Mouse (Mus musculus): ENCODE measurements around the gene Gpx8. TPM values are rescaled to one million over a fixed set of nuclear protein-coding genes. Genes with fewer than 3 reads are reported as not detected.
A peak's percentile ranks its signal among the peaks of the same experiment; 100 is the strongest.

The Gpx8 gene
- total RNA-seq, 1 experiment, result 35.5 TPM

- Histone ChIP-seq H3K9me3 (ENCODE audit: control insufficient read depth, insufficient read depth, low read depth, low read length) (no peaks in the 10 kb centered on the region), H3K36me3 (ENCODE audit: control insufficient read depth, insufficient read depth, low read length, poor library complexity, severe bottlenecking) (no peaks in the 10 kb centered on the region), H3K4me1 (ENCODE audit: control insufficient read depth in 2 of 2, insufficient read depth in 2 of 2, low read length in 2 of 2, poor library complexity in 1 of 2) (peaks cover 0 to 8% of the 10 kb centered on the region in 2 experiments; a peak in 2 of 4 replicates), H3K4me3 (ENCODE audit: insufficient read depth in 1 of 2, low read depth in 1 of 2, low read length in 2 of 2, poor library complexity in 1 of 2, severe bottlenecking in 1 of 2) (peak overlapping the region; percentile 60 to 63; a peak in 3 of 4 replicates), H3K27ac (ENCODE audit: insufficient read depth, low read depth, low read length, poor library complexity, severe bottlenecking) (no peak overlapping the region), H3K9ac (ENCODE audit: insufficient read depth, low read depth, low read length, poor library complexity, severe bottlenecking) (no peak overlapping the region)
- no peak for DNase-seq (ENCODE audit: low read depth, low spot score)
- in situ Hi-C loops (cut with MboI; ENCODE audit: low sequenced_read_pairs in 2 of 2, unreplicated experiment in 2 of 2), result no loop called here
- no peak for TF ChIP-seq HCFC1 (IDR thresholded peaks at IDR 0.05; ENCODE audit: borderline replicate concordance, insufficient read depth, low read length)
- no peak for TF ChIP-seq MAFK (IDR thresholded peaks at IDR 0.05; ENCODE audit: insufficient read depth, low read depth, low read length)
- no peak for TF ChIP-seq ZNF384 (IDR thresholded peaks at IDR 0.05; ENCODE audit: low read depth, low read length)
- TF ChIP-seq ZC3H11A (IDR thresholded peaks at IDR 0.05; ENCODE audit: borderline replicate concordance, low read depth, low read length), result no peak
- no peak for TF ChIP-seq CHD2 (IDR thresholded peaks at IDR 0.05; ENCODE audit: low read depth, low read length)
Observed at GRCm38 (mm10) chr13:113034271-113034886, 11.8 kb downstream of the Gpx8 start.

GRCm38 (mm10) chr13:113032831-113033230 is 13.4 kb downstream of the Gpx8 start:
- H3K4me3 ChIP-seq (ENCODE audit: insufficient read depth in 1 of 2, low read depth in 1 of 2, low read length in 2 of 2, poor library complexity in 1 of 2, severe bottlenecking in 1 of 2), result no peak overlapping the region
- H3K4me1 ChIP-seq (ENCODE audit: control insufficient read depth in 2 of 2, insufficient read depth in 2 of 2, low read length in 2 of 2, poor library complexity in 1 of 2), result peaks cover 0 to 8% of the 10 kb centered on the region in 2 experiments; a peak in 2 of 4 replicates
- TF ChIP-seq ZC3H11A (IDR thresholded peaks at IDR 0.05; ENCODE audit: borderline replicate concordance, low read depth, low read length), result no peak
- TF ChIP-seq HCFC1 (IDR thresholded peaks at IDR 0.05; ENCODE audit: borderline replicate concordance, insufficient read depth, low read length), result no peak
- TF ChIP-seq ZNF384 (IDR thresholded peaks at IDR 0.05; ENCODE audit: low read depth, low read length), result no peak
- no peak for TF ChIP-seq MAFK (IDR thresholded peaks at IDR 0.05; ENCODE audit: insufficient read depth, low read depth, low read length)
- no peak for TF ChIP-seq CHD2 (IDR thresholded peaks at IDR 0.05; ENCODE audit: low read depth, low read length)
- no peak overlapping the region for H3K9ac ChIP-seq (ENCODE audit: insufficient read depth, low read depth, low read length, poor library complexity, severe bottlenecking)
- H3K9me3 ChIP-seq (ENCODE audit: control insufficient read depth, insufficient read depth, low read depth, low read length), result no peaks in the 10 kb centered on the region
- no peak for DNase-seq (ENCODE audit: low read depth, low spot score)
- in situ Hi-C loops (cut with MboI; ENCODE audit: low sequenced_read_pairs in 2 of 2, unreplicated experiment in 2 of 2), result no loop called here
- no peak overlapping the region for H3K27ac ChIP-seq (ENCODE audit: insufficient read depth, low read depth, low read length, poor library complexity, severe bottlenecking)
- no peaks in the 10 kb centered on the region for H3K36me3 ChIP-seq (ENCODE audit: control insufficient read depth, insufficient read depth, low read length, poor library complexity, severe bottlenecking)

- in situ Hi-C loops (cut with MboI; ENCODE audit: low sequenced_read_pairs in 2 of 2, unreplicated experiment in 2 of 2), result no loop called here
- H3K4me3 ChIP-seq (ENCODE audit: insufficient read depth in 1 of 2, low read depth in 1 of 2, low read length in 2 of 2, poor library complexity in 1 of 2, severe bottlenecking in 1 of 2), result peak overlapping the region; percentile 54 to 65
- peaks cover 0 to 8% of the 10 kb centered on the region in 2 experiments; a peak in 2 of 4 replicates for H3K4me1 ChIP-seq (ENCODE audit: control insufficient read depth in 2 of 2, insufficient read depth in 2 of 2, low read length in 2 of 2, poor library complexity in 1 of 2)
- no peak overlapping the region for H3K27ac ChIP-seq (ENCODE audit: insufficient read depth, low read depth, low read length, poor library complexity, severe bottlenecking)
- DNase-seq (ENCODE audit: low read depth, low spot score), result peak; percentile 29
- H3K9me3 ChIP-seq (ENCODE audit: control insufficient read depth, insufficient read depth, low read depth, low read length), result no peaks in the 10 kb centered on the region
- no peaks in the 10 kb centered on the region for H3K36me3 ChIP-seq (ENCODE audit: control insufficient read depth, insufficient read depth, low read length, poor library complexity, severe bottlenecking)
- H3K9ac ChIP-seq (ENCODE audit: insufficient read depth, low read depth, low read length, poor library complexity, severe bottlenecking), result 0 out of 2 replicates have a peak overlapping the region, but pooled peaks have one; percentile 3
- no peak for TF ChIP-seq MAFK (IDR thresholded peaks at IDR 0.05; ENCODE audit: insufficient read depth, low read depth, low read length)
- no peak for TF ChIP-seq HCFC1 (IDR thresholded peaks at IDR 0.05; ENCODE audit: borderline replicate concordance, insufficient read depth, low read length)
- TF ChIP-seq CHD2 (IDR thresholded peaks at IDR 0.05; ENCODE audit: low read depth, low read length), result no peak
- no peak for TF ChIP-seq ZNF384 (IDR thresholded peaks at IDR 0.05; ENCODE audit: low read depth, low read length)
- no peak for TF ChIP-seq ZC3H11A (IDR thresholded peaks at IDR 0.05; ENCODE audit: borderline replicate concordance, low read depth, low read length)
Observed at GRCm38 (mm10) chr13:113031792-113032571, 14.2 kb downstream of the Gpx8 start.

- TF ChIP-seq CHD2 (IDR thresholded peaks at IDR 0.05; ENCODE audit: low read depth, low read length) (no peak), MAFK (IDR thresholded peaks at IDR 0.05; ENCODE audit: insufficient read depth, low read depth, low read length) (no peak), HCFC1 (IDR thresholded peaks at IDR 0.05; ENCODE audit: borderline replicate concordance, insufficient read depth, low read length) (no peak), ZNF384 (IDR thresholded peaks at IDR 0.05; ENCODE audit: low read depth, low read length) (no peak), ZC3H11A (IDR thresholded peaks at IDR 0.05; ENCODE audit: borderline replicate concordance, low read depth, low read length) (no peak)
- Histone ChIP-seq H3K4me1 (ENCODE audit: control insufficient read depth in 2 of 2, insufficient read depth in 2 of 2, low read length in 2 of 2, poor library complexity in 1 of 2) (peaks cover 0 to 8% of the 10 kb centered on the region in 2 experiments; a peak in 2 of 4 replicates), H3K9ac (ENCODE audit: insufficient read depth, low read depth, low read length, poor library complexity, severe bottlenecking) (no peak overlapping the region), H3K9me3 (ENCODE audit: control insufficient read depth, insufficient read depth, low read depth, low read length) (no peaks in the 10 kb centered on the region), H3K36me3 (ENCODE audit: control insufficient read depth, insufficient read depth, low read length, poor library complexity, severe bottlenecking) (no peaks in the 10 kb centered on the region), H3K27ac (ENCODE audit: insufficient read depth, low read depth, low read length, poor library complexity, severe bottlenecking) (no peak overlapping the region), H3K4me3 (ENCODE audit: insufficient read depth in 1 of 2, low read depth in 1 of 2, low read length in 2 of 2, poor library complexity in 1 of 2, severe bottlenecking in 1 of 2) (peak overlapping the region in 1 of 2 experiments; percentile 65; a peak in 2 of 4 replicates)
- in situ Hi-C loops (cut with MboI; ENCODE audit: low sequenced_read_pairs in 2 of 2, unreplicated experiment in 2 of 2), result no loop called here
- DNase-seq (ENCODE audit: low read depth, low spot score), result no peak
Observed at GRCm38 (mm10) chr13:113031351-113031750, 14.9 kb downstream of the Gpx8 start.

All from ES-E14 (cell line).